Comparison of ENCODE assay signal across 33 mouse cellular contexts in the genomic region with DNA sequence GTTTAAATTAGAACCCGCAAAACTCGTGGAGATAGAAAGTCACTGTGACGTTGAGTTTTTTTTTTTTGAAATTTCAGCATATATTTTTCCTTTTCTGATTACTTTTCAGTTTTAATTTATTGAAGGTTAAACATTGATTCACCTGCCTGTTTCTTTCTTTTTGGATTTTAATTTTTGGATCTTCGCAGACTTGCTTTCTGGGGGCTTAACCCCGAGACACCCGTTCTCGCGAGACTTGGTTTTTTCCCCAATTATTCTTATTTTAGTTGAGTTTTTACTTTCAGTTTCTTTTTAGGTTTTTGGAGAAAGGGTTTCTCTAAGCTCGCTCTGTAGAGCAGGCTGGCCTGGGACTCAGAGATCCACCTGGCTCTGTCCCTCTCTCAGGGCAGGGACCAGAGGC. TPM values are rescaled to one million over a fixed set of nuclear protein-coding genes. Genes with fewer than 3 reads are reported as not detected.
DNase-seq lines count a peak whose midpoint lies in the region; ATAC-seq and TF ChIP-seq lines count a peak whose summit lies in the region.
"Not testable (repeated sequence)": the region's sequence is repeated elsewhere in the genome, so short reads cannot be mapped to it uniquely, and the experiment has no call there.
"Had no signal": no experiment of that assay in that cellular context is flagged by ENCODE, and none has a peak within 500 bp of the region (broad histone marks: within the 10 kb centered on the region; RNA-seq: fewer than 3 reads in every experiment).

No protein-coding gene starts in this region.

- TF ChIP-seq POLR2A in ES-Bruce4 (IDR thresholded peaks at IDR 0.05; ENCODE audit: insufficient read depth, low read length): not testable (repeated sequence)

- H3K9me3 ChIP-seq in ES-Bruce4 (replicated peaks; ENCODE audit: control insufficient read depth, insufficient read depth, low read length, poor library complexity, severe bottlenecking): peaks cover 20% of the 10 kb centered on the region
- not testable (repeated sequence) for H3K9me3 ChIP-seq in G1E (replicated peaks)

- not testable (repeated sequence) for H3K27me3 ChIP-seq in ES-Bruce4 (ENCODE audit: control insufficient read depth, insufficient read depth, low read length, poor library complexity, severe bottlenecking); G1E (ENCODE audit: insufficient read depth, low read length)

- H3K9ac ChIP-seq in ES-Bruce4 (ENCODE audit: low read depth, poor library complexity, severe bottlenecking): not testable (repeated sequence)

- peaks cover 19% of the 10 kb centered on the region for H3K36me3 ChIP-seq in ES-Bruce4 (ENCODE audit: control insufficient read depth, insufficient read depth, low read length, poor library complexity, severe bottlenecking)
- H3K36me3 ChIP-seq in G1E (replicated peaks): not testable (repeated sequence)

- peak overlapping the region; percentile 74 for H3K27ac ChIP-seq in ES-Bruce4 (ENCODE audit: insufficient read depth, low read length)

- TF ChIP-seq EP300 in ES-Bruce4 (IDR thresholded peaks at IDR 0.05; ENCODE audit: insufficient read depth, low read depth, low read length): not testable (repeated sequence)

- H3K4me3 ChIP-seq in ES-Bruce4 (ENCODE audit: low read depth, low read length); G1E (ENCODE audit: low read depth, low read length): not testable (repeated sequence)

- ATAC-seq in CD4-positive, CD25-positive, alpha-beta regulatory T cell, adult 4 months: peak; percentile 23
- not testable (repeated sequence) for ATAC-seq in G1E (ENCODE audit: extremely low read depth, insufficient number of reproducible peaks, low FRiP score, poor library complexity, severe bottlenecking)

- DNase-seq in 3T3-L1 (ENCODE audit: low read depth, low spot score) (peak; percentile 1), G1E (ENCODE audit: low spot score) (peak; percentile 2), R1 (ENCODE audit: low read depth, low spot score) (peak; percentile 93)
- DNase-seq in forelimb bud, embryonic 11.5 days (ENCODE audit: low read depth, low spot score): peak; percentile 8
- DNase-seq in retina, embryonic 14.5 days (ENCODE audit: low spot score): peak; percentile 8

- not testable (repeated sequence) for H3K4me1 ChIP-seq in ES-Bruce4 (ENCODE audit: control insufficient read depth, insufficient read depth, low read length); G1E (ENCODE audit: insufficient read depth, low read depth, low read length)

- not testable (repeated sequence) for TF ChIP-seq CTCF in ES-Bruce4 (IDR thresholded peaks at IDR 0.05; ENCODE audit: low read depth, low read length); G1E (IDR thresholded peaks at IDR 0.05; ENCODE audit: low read depth, low read length)

RNA-seq across cellular contexts. Expression of a gene that starts 36.6 kb away (rescaled TPM):
- polyA plus RNA-seq in CD4-positive, CD25-positive, alpha-beta regulatory T cell, adult 4 months (2017; shearing (Covaris generic)): not detected
- not detected in 2 replicates for polyA plus RNA-seq in ES-Bruce4 (2011; ENCODE audit: insufficient read depth, insufficient read length, low read depth, missing spikeins)
- not detected in 2 replicates for total RNA-seq in G1E (2014; fragmentation: Nextera tagmentation)
- not detected in 2 replicates for total RNA-seq in G1E (2017)
- not detected in 2 replicates for polyA plus RNA-seq in G1E (2012)
- total RNA-seq: adrenal gland, adult 2 months; adrenal gland, postnatal 14 days; adrenal gland, postnatal 4 days; common myeloid progenitor, adult 5-6 weeks; gastrocnemius, adult 18-20 months; gastrocnemius, postnatal 10 days; gastrocnemius, postnatal 36 days; granulocyte monocyte progenitor cell, adult 5-6 weeks; heart, adult 2 months; heart, postnatal 14 days; heart, postnatal 4 days; hindbrain, postnatal 0 days had no signal
- polyA plus RNA-seq: adrenal gland, adult 2 months; C2C12; cerebellum, adult 2 months; embryonic facial prominence, embryonic 12.5 days; embryonic facial prominence, embryonic 15.5 days; forebrain, embryonic 11.5 days; forebrain, embryonic 15.5 days; heart, adult 2 months; heart, embryonic 10.5 days; heart, embryonic 13.5 days; heart, embryonic 16.5 days; hindbrain, embryonic 11.5 days; hindbrain, embryonic 14.5 days; hindbrain, postnatal 0 days; intestine, embryonic 14.5 days; intestine, postnatal 0 days; kidney, adult 2 months had no signal

Comparison
In these comparisons a context has a peak if more than half of its experiments do, and no peak if none do; other contexts are left out.
1. DNase-seq: peak in every context shown above with its lines; median percentile 93 in R1; 8 in forelimb bud, embryonic 11.5 days; 8 in retina, embryonic 14.5 days; 2 in G1E; 1 in 3T3-L1.